Mouse (Mus musculus) left cerebral cortex, adult 6 months (tissue): ENCODE data around the gene Lce1g. TPM values are rescaled to one million over a fixed set of nuclear protein-coding genes. Genes with fewer than 3 reads are reported as not detected.

Experiments
- long read RNA-seq, 2 experiments: library from polyadenylated mRNA; unstranded; transcript quantifications; one replicate each; pipeline ENCODE4 v2.0.0; 2019 to 2020
- polyA plus RNA-seq: library from polyadenylated mRNA; unstranded; fragments of <200 nt; fragmentation: Nextera tagmentation; gene quantifications from 2 replicates; pipeline ENCODE4 v1.2.3, GENCODE M21; 2021

Gene Lce1g
- not detected in 2 replicates for polyA plus RNA-seq
- long read RNA-seq, experiment 1 = 0 reads
- long read RNA-seq, experiment 2 = 0 reads

DNA sequence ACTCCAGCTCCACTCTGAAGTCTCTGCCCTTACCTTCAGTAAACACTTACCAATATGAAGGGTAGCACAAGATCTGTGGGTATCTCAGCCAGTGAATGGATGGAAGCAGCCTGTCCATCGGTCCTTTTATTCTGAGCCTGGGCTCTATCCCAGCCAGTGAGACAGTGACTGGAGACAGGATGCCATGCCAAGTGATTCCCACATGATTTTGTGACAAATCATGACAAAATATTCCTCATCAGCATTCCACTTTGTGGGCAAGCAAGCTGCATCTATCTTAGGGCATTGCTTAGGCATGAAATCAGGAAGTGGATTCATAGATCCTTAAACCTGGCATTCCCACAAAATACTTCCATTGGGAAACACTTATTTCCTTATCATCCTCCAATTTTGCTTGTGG lies at the start of gene Lce1g:
Lce1g (minus strand) TSS at position 101 of the 400 bp plus-strand sequence.

GRCm38 (mm10) chr3:92790414-92790813 lies 38.3 kb upstream of the Lce1g start, which contains the start of gene Lce1j:
TSS of gene Lce1j (minus strand) at chr3:92790514.

GRCm38 (mm10) chr3:92778799-92779198 lies 26.7 kb upstream of the Lce1g start, which contains the start of gene Lce1i:
TSS of gene Lce1i (minus strand) at chr3:92778899.

GRCm38 (mm10) chr3:92764965-92765364 lies 12.8 kb upstream of the Lce1g start, which contains the start of gene Lce1h:
TSS of gene Lce1h (minus strand) at chr3:92765065.

DNA sequence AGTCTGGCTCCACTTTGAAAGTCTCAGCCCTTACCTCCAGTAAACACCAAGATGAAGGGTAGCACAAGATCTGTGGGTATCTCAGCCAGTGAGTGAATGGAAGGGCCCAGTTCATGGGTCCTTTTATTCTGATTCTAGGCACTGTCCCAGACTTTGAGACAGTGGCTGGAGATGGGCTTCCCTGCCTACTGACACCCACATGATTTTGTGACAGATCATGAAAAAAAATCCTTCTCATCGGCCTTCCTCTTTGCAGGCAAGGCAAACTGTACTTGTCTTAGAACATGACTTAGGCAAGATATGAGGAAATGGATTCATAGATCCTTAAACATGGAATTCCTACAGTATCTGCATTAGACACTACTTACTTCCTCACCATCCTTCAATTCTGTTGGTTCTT lies 13.1 kb downstream of the Lce1g start, which contains the start of gene Gm38119:
Gm38119 (minus strand) TSS at position 101 of the 400 bp plus-strand sequence.

GRCm38 (mm10) chr3:92720250-92720649 lies 31.9 kb downstream of the Lce1g start, which contains the start of gene Lce1f:
TSS of gene Lce1f (minus strand) at chr3:92720350.

GRCm38 (mm10) chr3:92708974-92709373 lies 43.2 kb downstream of the Lce1g start, which contains the start of gene Lce1e:
TSS of gene Lce1e (minus strand) at chr3:92709074.

Other genes with a start within 250 kb of the Lce1g start
- not detected in 2 replicates for gene 2310046K23Rik, start 217.8 kb downstream of the Lce1g start, polyA plus RNA-seq
- gene Ivl, start 178.6 kb downstream of the Lce1g start, polyA plus RNA-seq = not detected in 2 replicates
- not detected in 2 replicates for gene Smcp, start 163.3 kb downstream of the Lce1g start, polyA plus RNA-seq
- not detected in 2 replicates for gene 2210017I01Rik, start 144.8 kb downstream of the Lce1g start, polyA plus RNA-seq
- gene Lce6a, start 130.7 kb downstream of the Lce1g start, polyA plus RNA-seq = not detected in 2 replicates
- gene Lce1a1, start 104.0 kb downstream of the Lce1g start, polyA plus RNA-seq = not detected in 2 replicates
- gene Lce1b, start 95.4 kb downstream of the Lce1g start, polyA plus RNA-seq = not detected in 2 replicates
- not detected in 2 replicates for gene Lce1a2, start 82.0 kb downstream of the Lce1g start, polyA plus RNA-seq
- gene Lce1c, start 73.1 kb downstream of the Lce1g start, polyA plus RNA-seq = not detected in 2 replicates
- gene Lce1d, start 65.1 kb downstream of the Lce1g start, polyA plus RNA-seq = not detected in 2 replicates
- not detected in 2 replicates for gene Lce1e, start 43.3 kb downstream of the Lce1g start, polyA plus RNA-seq
- gene Lce1f, start 32.0 kb downstream of the Lce1g start, polyA plus RNA-seq = not detected in 2 replicates
- not detected in 2 replicates for gene Gm38119, start 13.2 kb downstream of the Lce1g start, polyA plus RNA-seq
- gene Lce1h, start 12.7 kb upstream of the Lce1g start, polyA plus RNA-seq = not detected in 2 replicates
- gene Lce1i, start 26.6 kb upstream of the Lce1g start, polyA plus RNA-seq = not detected in 2 replicates
- gene Lce1j, start 38.2 kb upstream of the Lce1g start, polyA plus RNA-seq = not detected in 2 replicates
- gene Lce1k, start 55.6 kb upstream of the Lce1g start, polyA plus RNA-seq = not detected in 2 replicates
- not detected in 2 replicates for gene Kprp, start 74.9 kb upstream of the Lce1g start, polyA plus RNA-seq
- not detected in 2 replicates for gene Lce1l, start 98.9 kb upstream of the Lce1g start, polyA plus RNA-seq
- gene 2310050C09Rik, start 117.9 kb upstream of the Lce1g start, polyA plus RNA-seq = not detected in 2 replicates
- gene Lce3a, start 173.9 kb upstream of the Lce1g start, polyA plus RNA-seq = not detected in 2 replicates
- not detected in 2 replicates for gene Lce3b, start 180.6 kb upstream of the Lce1g start, polyA plus RNA-seq
- not detected in 2 replicates for gene Lce3c, start 192.1 kb upstream of the Lce1g start, polyA plus RNA-seq
- not detected in 2 replicates for gene Lce3d, start 205.1 kb upstream of the Lce1g start, polyA plus RNA-seq
- not detected in 2 replicates for gene Lce3e, start 214.7 kb upstream of the Lce1g start, polyA plus RNA-seq
- not detected in 2 replicates for gene Lce3f, start 239.9 kb upstream of the Lce1g start, polyA plus RNA-seq